Mouse (Mus musculus): ENCODE measurements at regions not wholly inside any gene's neighbourhood (a gene's known extent, or its start where the extent isn't known, plus 50 kb on each side); places are given as distances from the start of the nearest gene placed in this dataset.

DNA sequence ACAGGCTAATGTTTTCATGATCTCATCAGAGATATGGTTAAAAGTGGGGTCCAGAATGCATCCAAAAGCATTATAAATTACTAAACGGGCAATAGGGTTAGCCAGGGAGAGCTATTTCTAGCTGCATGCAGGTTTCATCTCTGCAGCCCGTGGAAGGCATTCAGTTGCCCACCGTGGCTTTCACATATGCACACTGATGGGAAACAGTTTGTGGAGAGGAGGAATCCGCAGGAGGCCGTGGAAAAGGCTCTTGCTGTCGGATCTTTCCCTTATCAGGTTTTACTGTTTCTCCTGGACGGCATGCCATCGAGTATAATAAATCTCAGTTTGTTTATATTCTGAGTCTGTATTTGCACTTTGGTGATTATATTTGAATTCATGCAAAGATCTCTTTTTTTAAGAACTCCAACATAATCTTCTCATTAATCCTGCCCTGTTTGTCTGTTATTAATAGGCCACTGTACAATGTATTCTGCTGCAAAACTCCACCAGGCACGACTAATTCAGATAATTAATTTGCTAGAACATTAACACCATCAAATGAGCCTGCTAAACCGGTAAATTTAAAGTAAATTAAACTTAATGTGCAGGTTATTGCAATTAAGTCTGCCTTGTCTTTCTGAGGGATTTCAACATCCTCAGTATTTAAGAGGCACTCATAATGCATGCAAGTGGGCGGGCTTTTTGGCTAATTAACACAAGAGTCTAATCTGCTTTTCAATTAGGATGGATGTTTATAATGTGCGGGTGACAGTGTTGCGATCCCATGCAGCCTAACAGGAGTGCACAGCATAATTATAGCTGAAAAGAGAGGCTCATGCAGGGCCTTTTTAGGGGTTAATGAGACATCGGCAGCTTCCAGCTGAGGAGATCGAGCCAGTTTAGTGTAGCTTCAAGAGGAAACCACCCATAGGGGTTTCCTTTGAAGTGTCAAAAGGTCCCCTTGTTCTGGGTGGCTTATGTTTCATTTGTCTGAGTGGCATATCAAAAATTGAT is 170.2 kb downstream of the Pou4f1 start:
- WGBS: 63% methylated on average over 15 of the region's 15 CpGs
- no peak overlapping the region for H3K4me3 ChIP-seq
- H3K4me1 ChIP-seq (replicated peaks): no peaks in the 10 kb centered on the region
- H3K27ac ChIP-seq: no peak overlapping the region
- no peaks in the 10 kb centered on the region for H3K27me3 ChIP-seq
- no peaks in the 10 kb centered on the region for H3K9me3 ChIP-seq (replicated peaks)
- H3K4me2 ChIP-seq: no peak overlapping the region
- H3K9ac ChIP-seq: no peak overlapping the region
- no peak for ATAC-seq (replicated peaks; ENCODE audit: insufficient number of reproducible peaks, insufficient read depth, low FRiP score, low read depth)
- H3K36me3 ChIP-seq: no peaks in the 10 kb centered on the region

DNA sequence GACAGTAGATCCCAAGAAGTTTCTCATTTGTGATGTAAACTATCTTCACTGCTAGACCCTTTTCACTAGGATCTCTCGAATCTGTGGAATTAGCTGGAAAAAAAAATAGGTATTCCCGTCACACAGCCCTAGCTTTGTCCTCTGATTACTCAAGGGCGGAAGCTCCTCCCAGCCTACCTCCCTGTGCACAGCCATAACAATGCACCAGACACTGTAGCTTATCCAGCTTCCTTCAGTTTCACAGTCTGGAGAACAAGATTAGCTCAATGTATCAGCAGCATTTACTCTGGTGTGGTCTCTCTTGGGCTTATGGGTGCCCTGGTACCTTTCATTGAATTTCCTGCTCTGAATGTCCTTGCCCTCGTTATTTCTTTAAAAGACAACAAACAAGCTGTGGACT is 174.0 kb downstream of the Pou4f1 start:
- ATAC-seq (replicated peaks; ENCODE audit: insufficient number of reproducible peaks, insufficient read depth, low FRiP score, low read depth): peak; percentile 69
- 48% methylated on average over 4 of the region's 4 CpGs for WGBS

DNA sequence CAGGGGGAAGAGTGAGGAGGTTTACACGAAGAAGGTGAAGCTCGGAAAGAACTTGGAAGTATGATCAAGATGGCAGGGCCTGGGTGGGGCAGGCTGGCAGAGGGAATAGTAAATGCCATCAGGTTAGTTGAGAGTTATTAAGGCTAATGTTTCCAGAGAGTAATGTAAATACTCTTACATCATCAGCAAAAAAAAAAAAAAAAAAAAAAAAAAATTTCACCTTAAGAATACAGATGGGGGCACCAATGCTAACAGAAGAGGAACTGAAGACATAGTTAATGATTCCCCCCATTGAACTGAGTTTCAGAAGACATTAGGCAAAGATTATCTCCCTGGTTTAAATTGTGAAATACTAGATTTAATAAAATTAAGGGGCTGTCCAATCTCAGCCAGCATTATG is 174.7 kb downstream of the Pou4f1 start:
- Histone ChIP-seq H3K4me1 (replicated peaks) (no peaks in the 10 kb centered on the region), H3K27me3 (no peaks in the 10 kb centered on the region), H3K4me3 (no peak overlapping the region), H3K9ac (no peak overlapping the region), H3K27ac (no peak overlapping the region), H3K4me2 (no peak overlapping the region), H3K36me3 (no peaks in the 10 kb centered on the region), H3K9me3 (replicated peaks) (no peaks in the 10 kb centered on the region)
- ATAC-seq (replicated peaks; ENCODE audit: insufficient number of reproducible peaks, insufficient read depth, low FRiP score, low read depth): no peak
- WGBS: 96% methylated on average over 2 of the region's 2 CpGs

More for the DNA sequence above, 174.0 kb downstream of the Pou4f1 start:
- H3K9ac ChIP-seq: no peak overlapping the region
- no peaks in the 10 kb centered on the region for H3K27me3 ChIP-seq
- H3K4me1 ChIP-seq (replicated peaks): no peaks in the 10 kb centered on the region
- H3K4me3 ChIP-seq: no peak overlapping the region
- no peaks in the 10 kb centered on the region for H3K9me3 ChIP-seq (replicated peaks)
- H3K27ac ChIP-seq: no peak overlapping the region
- no peaks in the 10 kb centered on the region for H3K36me3 ChIP-seq
- no peak overlapping the region for H3K4me2 ChIP-seq

DNA sequence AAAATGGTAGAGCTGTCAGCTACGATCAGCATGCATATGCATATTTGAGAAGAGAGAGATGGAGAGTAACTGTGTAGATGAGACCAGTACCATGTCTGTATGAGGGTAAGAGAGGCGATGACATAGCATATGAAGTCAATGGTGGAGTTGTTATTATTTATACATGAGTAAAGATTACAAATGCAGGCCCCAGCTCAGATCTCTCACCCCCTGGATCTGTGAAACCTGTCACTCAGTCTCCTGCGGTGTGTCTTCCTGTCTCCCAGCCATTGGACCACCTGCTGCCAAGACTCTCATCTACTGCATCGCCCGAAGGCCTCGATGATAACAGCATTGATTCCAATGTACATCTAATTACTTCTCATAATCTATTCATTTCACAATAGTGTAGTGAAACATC is 187.4 kb downstream of the Pou4f1 start:
- no peaks in the 10 kb centered on the region for H3K9me3 ChIP-seq (replicated peaks)
- H3K4me3 ChIP-seq: no peak overlapping the region
- H3K36me3 ChIP-seq: no peaks in the 10 kb centered on the region
- WGBS: 76% methylated on average over 6 of the region's 6 CpGs
- H3K27ac ChIP-seq: no peak overlapping the region
- H3K27me3 ChIP-seq: no peaks in the 10 kb centered on the region
- no peak overlapping the region for H3K9ac ChIP-seq
- H3K4me1 ChIP-seq (replicated peaks): no peaks in the 10 kb centered on the region
- no peak overlapping the region for H3K4me2 ChIP-seq
- ATAC-seq (replicated peaks; ENCODE audit: insufficient number of reproducible peaks, insufficient read depth, low FRiP score, low read depth): no peak

DNA sequence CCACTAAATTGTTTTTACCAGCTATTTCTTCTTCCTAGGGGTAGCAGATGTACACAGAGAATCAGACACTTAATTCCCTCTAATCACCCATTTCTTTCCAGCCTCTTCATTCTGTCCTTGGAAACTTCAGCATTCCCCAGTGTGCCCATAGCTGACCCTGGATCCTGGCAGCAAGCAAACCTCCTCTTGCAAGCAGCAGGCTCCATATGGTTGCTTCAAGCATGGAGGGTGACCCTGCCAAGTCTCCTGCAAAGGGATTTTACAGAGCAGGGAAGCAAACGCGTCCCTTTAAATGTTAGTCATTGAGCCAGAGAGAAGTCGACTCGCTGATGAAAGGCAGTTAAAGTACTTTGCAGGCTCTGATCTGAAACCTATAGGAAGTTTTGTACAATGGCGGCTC is 187.9 kb downstream of the Pou4f1 start:
- WGBS: 74% methylated on average over 5 of the region's 5 CpGs
- no peaks in the 10 kb centered on the region for H3K36me3 ChIP-seq
- H3K9ac ChIP-seq: no peak overlapping the region
- H3K4me2 ChIP-seq: no peak overlapping the region
- no peaks in the 10 kb centered on the region for H3K27me3 ChIP-seq
- no peaks in the 10 kb centered on the region for H3K4me1 ChIP-seq (replicated peaks)
- H3K9me3 ChIP-seq (replicated peaks): no peaks in the 10 kb centered on the region
- no peak overlapping the region for H3K4me3 ChIP-seq
- no peak overlapping the region for H3K27ac ChIP-seq
- ATAC-seq (replicated peaks; ENCODE audit: insufficient number of reproducible peaks, insufficient read depth, low FRiP score, low read depth): no peak

DNA sequence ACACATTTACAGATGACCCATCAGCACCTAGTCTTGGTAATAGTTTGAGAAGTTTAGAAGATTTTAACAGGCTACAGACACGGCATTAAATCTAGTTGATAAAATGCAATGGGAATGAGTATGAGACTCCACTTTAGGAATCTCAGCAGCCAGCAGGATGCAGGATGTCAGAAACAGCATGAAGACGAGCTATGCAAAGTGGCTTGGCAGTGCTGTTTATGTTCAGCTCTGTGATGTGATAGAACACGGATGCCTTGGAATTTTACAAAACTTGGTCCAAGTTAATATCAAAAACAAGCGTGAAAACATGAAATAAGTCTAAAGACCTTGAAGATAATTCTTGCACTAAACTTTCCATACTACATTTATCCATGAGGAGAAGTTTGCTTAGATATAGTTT is 193.0 kb downstream of the Pou4f1 start:
- H3K9me3 ChIP-seq (replicated peaks): no peaks in the 10 kb centered on the region
- no peaks in the 10 kb centered on the region for H3K4me1 ChIP-seq (replicated peaks)
- no peak overlapping the region for H3K4me3 ChIP-seq
- ATAC-seq (replicated peaks; ENCODE audit: insufficient number of reproducible peaks, insufficient read depth, low FRiP score, low read depth): no peak
- no peaks in the 10 kb centered on the region for H3K27me3 ChIP-seq
- WGBS: 58% methylated on average over 4 of the region's 4 CpGs
- no peak overlapping the region for H3K4me2 ChIP-seq
- no peaks in the 10 kb centered on the region for H3K36me3 ChIP-seq
- no peak overlapping the region for H3K27ac ChIP-seq
- no peak overlapping the region for H3K9ac ChIP-seq

DNA sequence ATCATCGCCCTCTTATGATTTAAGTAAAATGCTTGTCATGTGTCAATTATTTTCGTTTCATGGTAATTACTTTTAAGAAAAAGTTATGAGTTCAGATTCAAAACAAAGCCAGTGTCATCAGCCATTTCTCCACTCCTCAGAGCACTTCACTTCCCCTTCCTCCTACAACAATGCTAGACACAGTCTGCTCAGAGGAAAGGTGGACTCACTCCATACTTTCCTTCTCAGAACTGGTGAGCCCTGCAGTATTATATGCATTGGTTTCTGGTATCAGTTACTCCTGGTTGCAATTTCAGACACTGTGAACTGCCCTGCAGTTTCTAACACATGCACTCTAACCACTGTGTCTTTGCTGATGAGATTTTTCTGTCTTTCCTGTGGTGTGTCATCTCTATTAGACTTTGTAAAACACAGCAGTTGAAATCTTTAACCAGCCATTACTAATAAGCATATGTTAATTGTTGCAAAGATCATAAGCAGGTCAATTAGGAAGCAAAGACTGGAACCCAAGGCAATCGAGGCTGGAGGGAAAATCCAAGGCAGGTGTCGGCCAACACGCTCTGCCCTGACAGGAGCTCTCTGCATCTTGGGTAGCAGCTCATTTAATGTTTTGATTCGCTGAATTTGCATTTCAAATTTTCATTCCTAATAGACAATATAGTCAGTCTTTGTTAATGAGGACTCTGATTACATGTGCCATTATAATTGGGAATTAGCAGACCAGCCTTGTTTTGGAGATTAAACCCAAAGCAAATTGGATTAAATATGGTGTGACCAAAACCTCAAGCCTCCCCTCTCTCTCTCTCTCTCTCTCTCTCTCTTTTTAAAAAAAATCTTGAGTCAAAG is 202.7 kb downstream of the Pou4f1 start:
- no peaks in the 10 kb centered on the region for H3K36me3 ChIP-seq
- 67% methylated on average over 6 of the region's 6 CpGs for WGBS
- H3K9ac ChIP-seq: no peak overlapping the region
- H3K27ac ChIP-seq: no peak overlapping the region
- H3K4me1 ChIP-seq (replicated peaks): no peaks in the 10 kb centered on the region
- no peaks in the 10 kb centered on the region for H3K27me3 ChIP-seq
- H3K9me3 ChIP-seq (replicated peaks): no peaks in the 10 kb centered on the region
- ATAC-seq (replicated peaks; ENCODE audit: insufficient number of reproducible peaks, insufficient read depth, low FRiP score, low read depth): no peak
- H3K4me2 ChIP-seq: no peak overlapping the region
- H3K4me3 ChIP-seq: no peak overlapping the region

DNA sequence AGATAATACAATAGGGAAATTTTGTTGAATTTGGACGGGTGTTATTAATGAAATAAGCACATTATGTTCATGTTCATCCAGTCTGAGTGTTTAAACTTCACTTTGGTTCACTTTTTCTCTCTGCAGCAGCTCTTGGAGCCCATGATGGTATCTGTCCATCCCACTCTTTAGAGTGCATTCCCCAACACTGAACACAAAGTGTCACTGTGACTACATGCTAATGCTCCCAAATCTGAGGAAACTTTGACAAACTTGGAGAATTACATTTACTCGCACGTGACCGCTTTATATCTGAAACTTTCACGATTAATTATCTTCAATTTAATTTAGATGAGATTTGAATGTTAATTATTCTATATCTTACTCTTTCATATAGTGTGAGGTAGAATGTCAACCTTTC is 250.8 kb downstream of the Pou4f1 start:
- Histone ChIP-seq H3K36me3 (no peaks in the 10 kb centered on the region), H3K9ac (no peak overlapping the region), H3K9me3 (replicated peaks) (no peaks in the 10 kb centered on the region), H3K4me3 (no peak overlapping the region), H3K4me2 (no peak overlapping the region), H3K27me3 (no peaks in the 10 kb centered on the region), H3K4me1 (replicated peaks) (no peaks in the 10 kb centered on the region), H3K27ac (no peak overlapping the region)
- WGBS: 67% methylated on average over 5 of the region's 5 CpGs
- ATAC-seq (replicated peaks; ENCODE audit: insufficient number of reproducible peaks, insufficient read depth, low FRiP score, low read depth): no peak

DNA sequence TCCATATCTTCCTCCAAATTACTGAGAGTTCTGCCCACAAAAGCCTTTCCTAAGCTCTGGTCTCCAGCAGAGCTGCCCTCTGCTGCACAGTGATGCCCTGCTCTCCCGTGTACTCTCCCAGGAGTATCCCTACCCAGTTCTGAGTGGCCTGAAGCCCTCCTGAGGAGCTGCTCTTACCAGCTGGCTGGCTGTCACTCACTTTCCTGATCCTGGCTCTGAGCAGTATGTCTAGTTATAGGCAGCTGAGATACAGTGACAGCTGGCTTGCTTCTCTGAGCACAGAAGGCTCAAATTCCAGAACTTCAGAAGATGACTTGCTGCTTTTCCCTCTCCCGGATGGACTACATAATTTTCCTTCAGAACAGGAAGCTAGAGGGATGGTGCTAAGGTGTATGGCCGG is 257.1 kb downstream of the Pou4f1 start:
- Histone ChIP-seq H3K27me3 (no peaks in the 10 kb centered on the region), H3K4me3 (no peak overlapping the region), H3K4me2 (no peak overlapping the region), H3K4me1 (replicated peaks) (no peaks in the 10 kb centered on the region), H3K36me3 (no peaks in the 10 kb centered on the region), H3K9ac (no peak overlapping the region), H3K27ac (no peak overlapping the region), H3K9me3 (replicated peaks) (no peaks in the 10 kb centered on the region)
- no peak for ATAC-seq (replicated peaks; ENCODE audit: insufficient number of reproducible peaks, insufficient read depth, low FRiP score, low read depth)
- 49% methylated on average over 3 of the region's 3 CpGs for whole genome bisulfite sequencing

DNA sequence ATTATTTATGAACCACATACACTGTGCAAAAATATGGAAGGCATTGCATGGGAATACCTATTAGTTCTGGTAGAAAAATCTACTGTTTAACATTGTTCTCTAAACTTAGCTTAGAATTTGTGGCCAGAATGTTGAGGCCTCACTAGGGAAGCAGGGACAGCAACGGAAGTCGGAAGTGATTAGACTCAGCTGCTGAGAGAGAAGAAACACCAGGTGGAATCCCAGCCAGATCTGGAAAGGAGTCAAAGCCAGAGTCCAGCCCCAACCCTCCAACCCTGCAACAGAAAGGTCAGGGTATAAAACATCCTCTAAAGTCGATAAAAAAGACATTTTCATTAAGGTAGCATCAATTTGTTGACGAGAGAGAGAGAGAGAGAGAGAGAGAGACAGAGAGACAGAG is 258.9 kb downstream of the Pou4f1 start:
- H3K4me1 ChIP-seq (replicated peaks): no peaks in the 10 kb centered on the region
- H3K9ac ChIP-seq: no peak overlapping the region
- no peaks in the 10 kb centered on the region for H3K9me3 ChIP-seq (replicated peaks)
- no peak overlapping the region for H3K27ac ChIP-seq
- no peak for ATAC-seq (replicated peaks; ENCODE audit: insufficient number of reproducible peaks, insufficient read depth, low FRiP score, low read depth)
- 52% methylated on average over 4 of the region's 4 CpGs for WGBS
- no peak overlapping the region for H3K4me2 ChIP-seq
- H3K4me3 ChIP-seq: no peak overlapping the region
- no peaks in the 10 kb centered on the region for H3K27me3 ChIP-seq
- H3K36me3 ChIP-seq: no peaks in the 10 kb centered on the region

DNA sequence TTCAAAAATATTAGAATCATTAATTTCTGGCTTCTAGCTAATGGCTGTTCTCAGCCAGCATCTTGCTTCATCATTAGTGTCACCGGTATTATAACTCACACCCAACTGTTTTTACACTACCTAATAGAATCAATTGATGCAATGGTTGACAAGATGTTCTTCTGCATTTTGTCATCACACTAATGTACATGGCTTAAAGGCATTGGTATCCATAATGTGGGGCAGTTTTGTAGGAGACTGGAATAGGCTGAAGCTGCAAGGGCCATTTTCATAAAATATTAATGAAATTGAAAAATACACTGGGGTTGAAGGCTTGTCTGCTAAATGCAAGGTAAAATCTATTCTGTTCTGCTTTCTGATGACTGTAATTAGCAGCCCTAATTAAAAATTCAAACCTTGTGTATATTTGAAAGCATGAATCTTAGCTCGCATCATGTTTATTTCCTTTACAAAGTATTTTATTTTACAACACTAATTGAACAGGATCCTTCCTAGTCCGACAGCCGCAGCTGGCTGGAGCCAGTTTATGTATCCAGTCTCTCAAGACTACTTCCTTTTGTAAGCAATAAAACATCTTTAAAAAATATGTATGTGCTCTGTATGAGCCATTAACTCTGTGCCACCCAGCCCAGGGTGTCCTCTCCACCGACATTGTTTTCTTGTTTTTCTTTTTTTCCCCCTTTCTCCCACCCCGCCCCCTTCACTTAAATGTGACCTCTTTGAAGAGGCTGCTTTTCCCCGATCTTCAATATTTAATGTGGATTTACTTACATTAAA is 259.6 kb downstream of the Pou4f1 start:
- Histone ChIP-seq H3K36me3 (no peaks in the 10 kb centered on the region), H3K9ac (no peak overlapping the region), H3K27me3 (no peaks in the 10 kb centered on the region), H3K9me3 (replicated peaks) (no peaks in the 10 kb centered on the region), H3K4me1 (replicated peaks) (no peaks in the 10 kb centered on the region), H3K4me3 (no peak overlapping the region), H3K4me2 (no peak overlapping the region), H3K27ac (no peak overlapping the region)
- WGBS: 71% methylated on average over 7 of the region's 7 CpGs
- no peak for ATAC-seq (replicated peaks; ENCODE audit: insufficient number of reproducible peaks, insufficient read depth, low FRiP score, low read depth)

Measured in heart, embryonic 15.5 days (tissue).